Mouse (Mus musculus): ENCODE measurements around the gene Psme4.
"Not testable (repeated sequence)": the region's sequence is repeated elsewhere in the genome, so short reads cannot be mapped to it uniquely, and the experiment has no call there.

Psme4 gene

GRCm38 (mm10) chr11:30771267-30771903, at the start of gene Psme4:
Psme4 (plus strand) TSS chr11:30771726.
- peak; percentile 91 for DNase-seq (ENCODE audit: low spot score)

- DNase-seq (ENCODE audit: low spot score) = no peak
Measured at GRCm38 (mm10) chr11:30723438-30723837, 48.1 kb upstream of the Psme4 start.

GRCm38 (mm10) chr11:30730721-30731120, 40.8 kb upstream of the Psme4 start:
- no peak for DNase-seq (ENCODE audit: low spot score)

- no peak for DNase-seq (ENCODE audit: low spot score)
Measured at GRCm38 (mm10) chr11:30733376-30733775, 38.1 kb upstream of the Psme4 start.

GRCm38 (mm10) chr11:30743991-30744390, 27.5 kb upstream of the Psme4 start:
- no peak for DNase-seq (ENCODE audit: low spot score)

- no peak for DNase-seq (ENCODE audit: low spot score)
Measured at GRCm38 (mm10) chr11:30748938-30749337, 22.6 kb upstream of the Psme4 start.

GRCm38 (mm10) chr11:30749587-30749986, 21.9 kb upstream of the Psme4 start:
- DNase-seq (ENCODE audit: low spot score) = no peak

GRCm38 (mm10) chr11:30750039-30750823, 21.3 kb upstream of the Psme4 start:
- no peak for DNase-seq (ENCODE audit: low spot score)

GRCm38 (mm10) chr11:30752956-30753355, 18.6 kb upstream of the Psme4 start:
- DNase-seq (ENCODE audit: low spot score) = no peak

- not testable (repeated sequence) for DNase-seq (ENCODE audit: low spot score)
Measured at GRCm38 (mm10) chr11:30754486-30754854, 17.1 kb upstream of the Psme4 start.

- DNase-seq (ENCODE audit: low spot score) = no peak
Measured at GRCm38 (mm10) chr11:30754855-30755530, 16.5 kb upstream of the Psme4 start.

- DNase-seq (ENCODE audit: low spot score) = no peak
Measured at GRCm38 (mm10) chr11:30761381-30761780, 10.1 kb upstream of the Psme4 start.

- DNase-seq (ENCODE audit: low spot score) = no peak
Measured at GRCm38 (mm10) chr11:30761891-30762290, 9.6 kb upstream of the Psme4 start.

GRCm38 (mm10) chr11:30765076-30765475, 6.5 kb upstream of the Psme4 start:
- DNase-seq (ENCODE audit: low spot score) = no peak

GRCm38 (mm10) chr11:30770817-30771216, 709 bp upstream of the Psme4 start:
- DNase-seq (ENCODE audit: low spot score) = no peak

- peak; percentile 60 for DNase-seq (ENCODE audit: low spot score)
Measured at GRCm38 (mm10) chr11:30771904-30772581, 517 bp downstream of the Psme4 start.

- DNase-seq (ENCODE audit: low spot score) = peak; percentile 65
Measured at GRCm38 (mm10) chr11:30772777-30773417, 1.4 kb downstream of the Psme4 start.

GRCm38 (mm10) chr11:30774638-30775037, 3.1 kb downstream of the Psme4 start:
- DNase-seq (ENCODE audit: low spot score) = no peak

GRCm38 (mm10) chr11:30777498-30777897, 6.0 kb downstream of the Psme4 start:
- no peak for DNase-seq (ENCODE audit: low spot score)

GRCm38 (mm10) chr11:30780893-30781292, 9.4 kb downstream of the Psme4 start:
- no peak for DNase-seq (ENCODE audit: low spot score)

- DNase-seq (ENCODE audit: low spot score) = no peak
Measured at GRCm38 (mm10) chr11:30781612-30782011, 10.1 kb downstream of the Psme4 start.

GRCm38 (mm10) chr11:30785497-30785896, 14.0 kb downstream of the Psme4 start:
- DNase-seq (ENCODE audit: low spot score) = no peak

Measured in c-Kit-positive CD71-positive TER-119-positive erythroid progenitor cells, embryonic 14.5 days (primary cell).